Mouse (Mus musculus): Measurements from ENCODE around the gene Arhgap35. TPM values are rescaled to one million over a fixed set of nuclear protein-coding genes. Genes with fewer than 3 reads are reported as not detected.

Gene Arhgap35
- polyA plus RNA-seq, 1 experiment from 2014 or later = 40.8 TPM

DNA sequence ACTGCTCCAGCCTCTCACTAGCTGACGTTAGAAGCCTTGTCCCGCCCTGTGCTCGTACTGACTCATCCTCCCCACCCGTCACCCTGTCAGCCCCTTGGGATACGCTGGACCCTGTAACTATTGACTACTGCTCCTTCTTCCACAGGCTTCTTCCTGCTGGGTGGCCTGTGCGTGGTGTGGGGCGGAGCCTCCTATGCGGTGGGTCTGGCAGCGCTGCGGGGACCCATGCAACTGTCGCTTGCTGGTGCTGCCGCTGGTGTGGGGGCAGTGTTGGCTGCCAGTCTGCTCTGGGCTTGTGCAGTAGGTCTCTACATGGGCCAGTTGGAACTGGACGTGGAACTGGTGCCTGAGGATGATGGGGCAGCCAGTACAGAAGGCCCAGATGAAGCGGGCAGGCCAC is 159.8 kb downstream of the Arhgap35 start:
- WGBS = 96% methylated on average over 14 of the region's 14 CpGs
- no peak overlapping the region for H3K4me3 ChIP-seq (replicated peaks)
- H3K9ac ChIP-seq = no peak overlapping the region
- H3K27ac ChIP-seq = no peak overlapping the region
- 0 out of 2 replicates have a peak, but pooled peaks cover 6% of the 10 kb centered on the region for H3K27me3 ChIP-seq
- H3K4me1 ChIP-seq = peaks cover 10% of the 10 kb centered on the region
- ATAC-seq (ENCODE audit: low FRiP score) = no peak
- peaks cover 17% of the 10 kb centered on the region; the same call in 1 of the 2 replicates for H3K36me3 ChIP-seq (replicated peaks)
- H3K9me3 ChIP-seq = no peaks in the 10 kb centered on the region
- no peak overlapping the region for H3K4me2 ChIP-seq

DNA sequence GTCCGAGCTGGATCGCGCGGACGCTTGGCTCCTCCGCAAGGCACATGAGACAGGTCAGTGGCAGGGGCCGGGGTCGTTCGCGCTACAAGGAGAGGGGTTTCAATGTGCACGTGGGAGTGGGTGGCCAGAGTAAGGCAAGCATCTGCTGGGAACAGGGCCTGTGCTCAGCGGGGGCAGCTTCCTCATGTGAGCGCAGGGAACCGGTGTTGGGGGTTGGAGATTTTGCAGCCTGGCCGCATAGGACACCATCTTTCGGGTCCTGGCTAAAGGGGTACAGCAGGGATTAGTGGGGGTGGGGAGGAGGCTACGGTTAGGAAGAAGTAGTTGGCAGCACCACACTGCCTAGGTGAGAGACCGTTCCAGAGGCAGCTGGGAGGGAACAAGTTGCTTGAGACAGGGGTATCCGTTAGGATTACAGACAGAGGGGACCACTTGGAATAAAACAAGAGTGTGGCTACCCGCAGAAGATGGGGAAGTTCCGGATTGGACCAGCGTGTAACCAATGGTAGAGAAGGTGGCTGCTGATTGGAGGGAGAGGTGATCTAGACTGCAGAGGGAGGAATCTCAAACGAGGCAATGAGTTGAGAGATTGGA is 161.6 kb downstream of the Arhgap35 start:
- Histone ChIP-seq H3K4me3 (replicated peaks) (peak overlapping the region; percentile 83), H3K27ac (peak overlapping the region; percentile 69), H3K4me2 (peak overlapping the region; percentile 93), H3K9me3 (no peaks in the 10 kb centered on the region), H3K4me1 (peaks cover 10% of the 10 kb centered on the region), H3K9ac (peak overlapping the region; percentile 75), H3K27me3 (0 out of 2 replicates have a peak, but pooled peaks cover 6% of the 10 kb centered on the region), H3K36me3 (replicated peaks) (peaks cover 17% of the 10 kb centered on the region; the same call in 1 of the 2 replicates)
- peak; percentile 82 for ATAC-seq (ENCODE audit: low FRiP score)
- under 1% methylated on average over 23 of the region's 23 CpGs for WGBS

DNA sequence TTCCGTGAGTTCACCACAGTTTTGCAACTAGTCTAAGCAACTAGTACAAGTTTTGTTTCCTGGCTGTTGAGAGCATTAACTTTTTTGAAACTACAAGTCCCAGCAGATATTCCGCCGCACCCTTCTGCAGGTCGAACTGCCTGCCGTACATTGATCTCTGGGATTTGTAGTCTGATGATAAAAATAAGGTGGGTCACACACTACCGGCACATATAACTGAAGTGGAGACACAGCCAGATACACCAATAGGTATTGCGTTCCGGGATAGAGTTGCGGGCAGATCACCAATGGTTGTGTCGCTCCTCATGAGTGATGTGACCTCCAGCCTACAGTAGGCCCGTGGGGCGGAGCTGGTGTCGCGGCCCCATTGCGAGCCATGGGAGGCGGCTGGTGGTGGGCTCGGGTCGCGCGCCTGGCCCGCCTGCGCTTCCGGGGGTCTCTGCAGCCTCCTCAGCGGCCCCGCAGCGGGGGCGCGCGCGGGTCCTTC is 162.2 kb downstream of the Arhgap35 start, which contains the start of gene Tmem160:
Tmem160 (plus strand) TSS at position 193 of the 487 bp plus-strand sequence.
- under 1% methylated on average over 27 of the region's 30 CpGs for WGBS
- peak; percentile 97 for ATAC-seq (ENCODE audit: low FRiP score)
- peak within 1 kb of the TSS; percentile 75 for H3K9ac ChIP-seq

DNA sequence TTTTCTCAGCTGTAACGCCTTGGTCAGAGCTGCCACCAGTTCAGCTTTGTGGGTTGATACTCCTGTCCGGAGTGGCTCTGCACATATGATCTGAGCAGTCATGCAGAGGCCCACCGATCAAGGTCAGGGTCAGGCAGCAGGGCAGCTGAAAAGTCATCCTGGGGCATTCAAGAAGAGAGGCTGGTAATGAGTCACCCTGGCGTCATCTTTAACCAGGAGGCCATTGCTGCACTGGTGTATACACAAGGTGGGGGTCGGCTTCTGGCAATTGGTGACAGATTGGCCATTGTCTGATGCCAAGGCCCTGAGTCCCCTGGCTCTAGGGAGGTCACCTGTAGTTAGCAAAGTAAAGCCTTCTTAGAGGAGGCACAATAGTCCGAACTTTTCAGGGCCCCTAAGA is 163.1 kb downstream of the Arhgap35 start:
- no peak overlapping the region for H3K27ac ChIP-seq
- H3K4me1 ChIP-seq = peaks cover 10% of the 10 kb centered on the region
- peaks cover 13% of the 10 kb centered on the region; the same call in 1 of the 2 replicates for H3K36me3 ChIP-seq (replicated peaks)
- 84% methylated on average over 6 of the region's 6 CpGs for WGBS
- H3K4me2 ChIP-seq = no peak overlapping the region
- no peak overlapping the region for H3K4me3 ChIP-seq (replicated peaks)
- no peaks in the 10 kb centered on the region for H3K9me3 ChIP-seq
- 0 out of 2 replicates have a peak, but pooled peaks cover 6% of the 10 kb centered on the region for H3K27me3 ChIP-seq
- H3K9ac ChIP-seq = no peak overlapping the region
- ATAC-seq (ENCODE audit: low FRiP score) = no peak

More for the DNA sequence above, 162.2 kb downstream of the Arhgap35 start, which contains the start of gene Tmem160:
- Histone ChIP-seq H3K4me2 (peak within 1 kb of the TSS; percentile 93), H3K4me1 (peaks cover 10% of the 10 kb centered on the region), H3K27ac (peak within 1 kb of the TSS; percentile 69), H3K4me3 (replicated peaks) (peak within 1 kb of the TSS; percentile 83), H3K9me3 (no peaks in the 10 kb centered on the region), H3K36me3 (replicated peaks) (peaks cover 17% of the 10 kb centered on the region; the same call in 1 of the 2 replicates), H3K27me3 (0 out of 2 replicates have a peak, but pooled peaks cover 6% of the 10 kb centered on the region)

Other genes with a start within 250 kb of the Arhgap35 start
- 403 and 415 TPM in 2 replicates for gene Sae1, start 227.2 kb downstream of the Arhgap35 start, polyA plus RNA-seq (2016; fragmentation: Nextera tagmentation; extraction: Ambion mirVana)
- gene Zc3h4, start 214.1 kb downstream of the Arhgap35 start, polyA plus RNA-seq (2016; fragmentation: Nextera tagmentation; extraction: Ambion mirVana) = 25.5 and 27.0 TPM in 2 replicates
- gene Tmem160, start 162.2 kb downstream of the Arhgap35 start, polyA plus RNA-seq (2016; fragmentation: Nextera tagmentation; extraction: Ambion mirVana) = 42.4 and 53.1 TPM in 2 replicates
- 1.8 and 2.0 TPM in 2 replicates for gene Npas1, start 137.3 kb downstream of the Arhgap35 start, polyA plus RNA-seq (2016; fragmentation: Nextera tagmentation; extraction: Ambion mirVana)
- not detected in 2 replicates for gene Ceacam15, start 60.7 kb upstream of the Arhgap35 start, polyA plus RNA-seq (2016; fragmentation: Nextera tagmentation; extraction: Ambion mirVana)
- not detected in 2 replicates for gene Ceacam9, start 106.9 kb upstream of the Arhgap35 start, polyA plus RNA-seq (2016; fragmentation: Nextera tagmentation; extraction: Ambion mirVana)
- gene Ap2s1, start 123.4 kb upstream of the Arhgap35 start, polyA plus RNA-seq (2016; fragmentation: Nextera tagmentation; extraction: Ambion mirVana) = 254 and 263 TPM in 2 replicates
- 30.6 and 32.0 TPM in 2 replicates for gene Slc1a5, start 166.3 kb upstream of the Arhgap35 start, polyA plus RNA-seq (2016; fragmentation: Nextera tagmentation; extraction: Ambion mirVana)
- gene Strn4, start 200.9 kb upstream of the Arhgap35 start, polyA plus RNA-seq (2016; fragmentation: Nextera tagmentation; extraction: Ambion mirVana) = 176 and 180 TPM in 2 replicates
- 30.5 and 31.4 TPM in 2 replicates for gene Fkrp, start 201.7 kb upstream of the Arhgap35 start, polyA plus RNA-seq (2016; fragmentation: Nextera tagmentation; extraction: Ambion mirVana)
- 10.0 and 10.9 TPM in 2 replicates for gene Prkd2, start 227.9 kb upstream of the Arhgap35 start, polyA plus RNA-seq (2016; fragmentation: Nextera tagmentation; extraction: Ambion mirVana)

Measured in forebrain, embryonic 12.5 days (tissue).